23 mouse cellular contexts compared by ENCODE assay signal in genomic region chr6:5871581-5872298, GRCm38 (mm10).
A peak's percentile ranks its signal among the peaks of the same experiment; 100 is the strongest.
DNase-seq lines count a peak whose midpoint lies in the region; ATAC-seq and TF ChIP-seq lines count a peak whose summit lies in the region.
"Had no signal": no experiment of that assay in that cellular context is flagged by ENCODE, and none has a peak within 500 bp of the region (broad histone marks: within the 10 kb centered on the region; RNA-seq: fewer than 3 reads in every experiment).

No protein-coding gene starts in this region.

- TF ChIP-seq EP300 in heart, postnatal 0 days (IDR thresholded peaks at IDR 0.05; ENCODE audit: low read depth): no peak

- no peak for TF ChIP-seq POLR2A in olfactory bulb, adult 2 months (IDR thresholded peaks at IDR 0.05; ENCODE audit: insufficient read depth, low read depth, low read length)

- H3K4me3 ChIP-seq in heart, postnatal 0 days (ENCODE audit: low read depth, low read length): no peak overlapping the region
- no peak overlapping the region for H3K4me3 ChIP-seq in embryonic facial prominence, embryonic 15.5 days (replicated peaks)
- H3K4me3 ChIP-seq in olfactory bulb, adult 2 months (ENCODE audit: insufficient read depth, low read depth, low read length): no peak overlapping the region
- H3K4me3 ChIP-seq: left cerebral cortex, adult 2 months; lung, embryonic 15.5 days; midbrain, embryonic 13.5 days; neural tube, embryonic 12.5 days had no signal

- TF ChIP-seq CTCF in heart, postnatal 0 days (IDR thresholded peaks at IDR 0.05; ENCODE audit: low read depth): no peak
- no peak for TF ChIP-seq CTCF in olfactory bulb, adult 2 months (IDR thresholded peaks at IDR 0.05; ENCODE audit: insufficient read depth, low read depth, low read length)

- H3K9ac ChIP-seq in heart, postnatal 0 days (replicated peaks; ENCODE audit: low read depth, low read length): no peak overlapping the region
- no peak overlapping the region for H3K9ac ChIP-seq in embryonic facial prominence, embryonic 15.5 days
- H3K9ac ChIP-seq: liver, embryonic 14.5 days; lung, embryonic 15.5 days; midbrain, embryonic 13.5 days; neural tube, embryonic 12.5 days had no signal

- ATAC-seq in frontal cortex, adult (ENCODE audit: low TSS enrichment): peak; percentile 49
- ATAC-seq in heart, postnatal 0 days (ENCODE audit: insufficient read depth, low read depth): no peak
- ATAC-seq in embryonic facial prominence, embryonic 15.5 days (ENCODE audit: insufficient number of reproducible peaks, low FRiP score, low TSS enrichment, low read depth): peak; percentile 60; the same call in 1 of the 2 replicates
- ATAC-seq: forebrain, embryonic 14.5 days; midbrain, embryonic 13.5 days had no signal

- no peaks in the 10 kb centered on the region for H3K36me3 ChIP-seq in heart, postnatal 0 days (replicated peaks; ENCODE audit: control insufficient read depth, insufficient read depth, low read length)
- H3K36me3 ChIP-seq in embryonic facial prominence, embryonic 15.5 days: no peaks in the 10 kb centered on the region
- H3K36me3 ChIP-seq: lung, embryonic 15.5 days; midbrain, embryonic 13.5 days; neural tube, embryonic 12.5 days had no signal

- 52% methylated on average over 15 of the region's 15 CpGs for WGBS in heart, postnatal 0 days
- 75% methylated on average over 15 of the region's 15 CpGs for WGBS in embryonic facial prominence, embryonic 15.5 days
- WGBS in olfactory bulb, adult 2 months: 32% methylated on average over 15 of the region's 15 CpGs

- DNase-seq in frontal cortex, postnatal 36 days (ENCODE audit: low spot score in 2 of 2): no peak
- DNase-seq in heart, postnatal 0 days (ENCODE audit: low spot score): no peak
- no peak for DNase-seq in heart, adult 18-20 months
- no peak for DNase-seq in spleen, postnatal 14 days (ENCODE audit: low spot score in 2 of 2)
- DNase-seq: adrenal gland, postnatal 36 days; cerebellum, adult 2 months; kidney, adult 8-10 months; kidney, postnatal 14 days; layer of hippocampus, adult 9-11 months; left cerebral cortex, postnatal 4 days; right cerebral cortex, adult 18-20 months; thymus, postnatal 4 days had no signal

- no peaks in the 10 kb centered on the region for H3K27me3 ChIP-seq in heart, postnatal 0 days (ENCODE audit: control insufficient read depth, insufficient read depth, low read length)
- H3K27me3 ChIP-seq in embryonic facial prominence, embryonic 15.5 days: 0 out of 2 replicates have a peak, but pooled peaks cover 5% of the 10 kb centered on the region
- H3K27me3 ChIP-seq: CH12.LX; lung, embryonic 15.5 days; midbrain, embryonic 13.5 days; neural tube, embryonic 12.5 days had no signal

- H3K27ac ChIP-seq in heart, postnatal 0 days (ENCODE audit: low read depth): no peak overlapping the region
- peak overlapping the region; percentile 39 for H3K27ac ChIP-seq in embryonic facial prominence, embryonic 15.5 days (replicated peaks)
- H3K27ac ChIP-seq in olfactory bulb, adult 2 months (ENCODE audit: insufficient read depth, low read depth, low read length): peak overlapping the region; percentile 27; the same call in 1 of the 2 replicates
- H3K27ac ChIP-seq: left cerebral cortex, adult 2 months; liver, embryonic 14.5 days; lung, embryonic 15.5 days; macrophage; midbrain, embryonic 13.5 days; neural tube, embryonic 12.5 days had no signal

- H3K4me1 ChIP-seq in heart, postnatal 0 days (ENCODE audit: control insufficient read depth, insufficient read depth): no peaks in the 10 kb centered on the region
- no peaks in the 10 kb centered on the region for H3K4me1 ChIP-seq in embryonic facial prominence, embryonic 15.5 days
- H3K4me1 ChIP-seq in olfactory bulb, adult 2 months (ENCODE audit: control insufficient read depth, insufficient read depth, low read length): peaks cover 9% of the 10 kb centered on the region
- H3K4me1 ChIP-seq: lung, embryonic 15.5 days; midbrain, embryonic 13.5 days; neural tube, embryonic 12.5 days had no signal

- peak overlapping the region; percentile 39 for H3K4me2 ChIP-seq in heart, postnatal 0 days (ENCODE audit: low read depth, low read length)
- no peak overlapping the region for H3K4me2 ChIP-seq in embryonic facial prominence, embryonic 15.5 days (replicated peaks)
- H3K4me2 ChIP-seq: lung, embryonic 15.5 days; midbrain, embryonic 13.5 days; neural tube, embryonic 12.5 days had no signal

- no peaks in the 10 kb centered on the region for H3K9me3 ChIP-seq in heart, postnatal 0 days (replicated peaks; ENCODE audit: control insufficient read depth, low read length)
- H3K9me3 ChIP-seq in embryonic facial prominence, embryonic 15.5 days (replicated peaks): no peaks in the 10 kb centered on the region
- H3K9me3 ChIP-seq: lung, embryonic 15.5 days; midbrain, embryonic 13.5 days; neural tube, embryonic 12.5 days had no signal
